Mouse (Mus musculus) lung, adult 10 weeks (tissue): Measurements from ENCODE around the gene Ugt1a6b. TPM values are rescaled to one million over a fixed set of nuclear protein-coding genes. Genes with fewer than 3 reads are reported as not detected.

Experiments used
- polyA plus RNA-seq: library from polyadenylated mRNA; stranded (reverse); fragments of 350-450 nt; fragmentation: Illumina TruSeq; extraction: RNeasy Lipid Tissue Mini Kit (QIAGEN cat#74804); gene quantifications from one replicate; pipeline ENCODE4 v1.2.3, GENCODE M21; 2014; ENCODE audit warnings: low read depth, low replicate concordance; ENCODE audit not compliant: insufficient read depth

Ugt1a6b gene
- polyA plus RNA-seq: 2.4 TPM

GRCm38 (mm10) chr1:88103019-88103418, at the start of gene Ugt1a6b:
Gene Ugt1a6b, plus strand, starts transcription at chr1:88103252.

GRCm38 (mm10) chr1:88055088-88055487, 48.0 kb upstream of the Ugt1a6b start, which contains the start of gene Ugt1a10:
Gene Ugt1a10, plus strand, starts transcription at chr1:88055388.

GRCm38 (mm10) chr1:88070495-88070894, 32.6 kb upstream of the Ugt1a6b start, which contains the start of gene Ugt1a9:
Gene Ugt1a9, plus strand, starts transcription at chr1:88070800.

GRCm38 (mm10) chr1:88087513-88087912, 15.5 kb upstream of the Ugt1a6b start, which contains the start of gene Ugt1a8:
Gene Ugt1a8, plus strand, starts transcription at chr1:88087813.

GRCm38 (mm10) chr1:88094941-88095492, 8.0 kb upstream of the Ugt1a6b start, which contains the start of gene Ugt1a7c:
Gene Ugt1a7c, plus strand, starts transcription at chr1:88095062.

GRCm38 (mm10) chr1:88134457-88135011, 31.5 kb downstream of the Ugt1a6b start, which contains the start of gene Ugt1a6a:
Gene Ugt1a6a, plus strand, starts transcription at chr1:88134809.

GRCm38 (mm10) chr1:88165711-88166110, 62.7 kb downstream of the Ugt1a6b start, which contains the start of gene Ugt1a5:
Gene Ugt1a5, plus strand, starts transcription at chr1:88166012.

GRCm38 (mm10) chr1:88200456-88200855, 97.4 kb downstream of the Ugt1a6b start, which contains the start of gene Ugt1a2:
Gene Ugt1a2, plus strand, starts transcription at chr1:88200601.

GRCm38 (mm10) chr1:88205294-88205922, 102.4 kb downstream of the Ugt1a6b start, which contains the start of gene Dnajb3:
Gene Dnajb3, minus strand, starts transcription at chr1:88205782.

GRCm38 (mm10) chr1:88211812-88212211, 108.8 kb downstream of the Ugt1a6b start, which contains the start of gene Ugt1a1:
Gene Ugt1a1, plus strand, starts transcription at chr1:88211959.

GRCm38 (mm10) chr1:88226670-88227379, 123.8 kb downstream of the Ugt1a6b start, which contains the start of gene Mroh2a:
Gene Mroh2a, plus strand, starts transcription at chr1:88226986.

Other genes with a start within 250 kb of the Ugt1a6b start
- 24.4 TPM for gene Dgkd, start 250.0 kb upstream of the Ugt1a6b start, polyA plus RNA-seq
- gene Usp40, start 94.7 kb upstream of the Ugt1a6b start, polyA plus RNA-seq: 5.5 TPM
- gene Ugt1a10, start 47.9 kb upstream of the Ugt1a6b start, polyA plus RNA-seq: not detected
- gene Ugt1a9, start 32.5 kb upstream of the Ugt1a6b start, polyA plus RNA-seq: not detected
- gene Ugt1a8, start 15.4 kb upstream of the Ugt1a6b start, polyA plus RNA-seq: not detected
- gene Ugt1a7c, start 8.2 kb upstream of the Ugt1a6b start, polyA plus RNA-seq: 3.0 TPM
- 25.8 TPM for gene Ugt1a6a, start 31.6 kb downstream of the Ugt1a6b start, polyA plus RNA-seq
- gene Ugt1a5, start 62.8 kb downstream of the Ugt1a6b start, polyA plus RNA-seq: not detected
- gene Ugt1a2, start 97.3 kb downstream of the Ugt1a6b start, polyA plus RNA-seq: not detected
- 1.3 TPM for gene Dnajb3, start 102.5 kb downstream of the Ugt1a6b start, polyA plus RNA-seq
- 0.14 TPM for gene Ugt1a1, start 108.7 kb downstream of the Ugt1a6b start, polyA plus RNA-seq
- gene Mroh2a, start 123.7 kb downstream of the Ugt1a6b start, polyA plus RNA-seq: 0.27 TPM
- gene Hjurp, start 174.4 kb downstream of the Ugt1a6b start, polyA plus RNA-seq: 11.8 TPM
- gene Trpm8, start 174.4 kb downstream of the Ugt1a6b start, polyA plus RNA-seq: not detected